Mouse (Mus musculus) thymus, adult 2 months (tissue): ENCODE measurements at regions not wholly inside any gene's neighbourhood (a gene's known extent, or its start where the extent isn't known, plus 50 kb on each side); places are given as distances from the start of the nearest gene placed in this dataset.

Experiments used
- DNase-seq: peaks from one replicate; pipeline ENCODE4 v3.0.0; 2021
- H3K27ac ChIP-seq: fragments of 200-500 bp; 2 replicates; pipeline ENCODE4 v1.5.1; 2012; ENCODE audit warnings: low read length, control low read depth; ENCODE audit not compliant: control insufficient read depth, insufficient read depth
- H3K27me3 ChIP-seq: fragments of 200-500 bp; 2 replicates; pipeline ENCODE4 v1.6.1; 2012; ENCODE audit warnings: mild to moderate bottlenecking, low read length, moderate library complexity, mixed read lengths; ENCODE audit not compliant: control insufficient read depth, insufficient read depth
- H3K36me3 ChIP-seq: fragments of 200-500 bp; 2 replicates; pipeline ENCODE4 v1.6.1; 2012; ENCODE audit warnings: mild to moderate bottlenecking, low read length, moderate library complexity; ENCODE audit not compliant: control insufficient read depth, insufficient read depth
- H3K4me1 ChIP-seq: fragments of 200-500 bp; replicated peaks from 2 replicates; pipeline ENCODE4 v1.6.1; 2012; ENCODE audit warnings: low read length; ENCODE audit not compliant: control insufficient read depth, insufficient read depth
- H3K4me3 ChIP-seq: fragments of 200-500 bp; 2 replicates; pipeline ENCODE4 v1.5.1; 2012; ENCODE audit warnings: mild to moderate bottlenecking, low read length, control low read depth, moderate library complexity; ENCODE audit not compliant: control insufficient read depth, insufficient read depth
- CTCF ChIP-seq: fragments of 200-500 bp; IDR thresholded peaks from 2 replicates; pipeline ENCODE4 v1.5.1; 2012; ENCODE audit warnings: mild to moderate bottlenecking, control low read depth, low read length, moderate library complexity, borderline replicate concordance; ENCODE audit not compliant: control insufficient read depth, poor library complexity, insufficient read depth; ENCODE audit errors: extremely low read depth
- POLR2A ChIP-seq: fragments of 200-500 bp; IDR thresholded peaks from 2 replicates; pipeline ENCODE4 v1.6.1; 2012; ENCODE audit warnings: mild to moderate bottlenecking, low read length, control low read depth, moderate library complexity; ENCODE audit not compliant: control insufficient read depth, poor library complexity, insufficient read depth; ENCODE audit errors: extremely low read depth
- WGBS: fragments of 180-500 bp; shearing (Covaris S2); methylation state at CpG from one replicate; pipeline ENCODE4 v1.1.7; 2018; 5-methylcytosine and 5-hydroxymethylcytosine counted together

DNA sequence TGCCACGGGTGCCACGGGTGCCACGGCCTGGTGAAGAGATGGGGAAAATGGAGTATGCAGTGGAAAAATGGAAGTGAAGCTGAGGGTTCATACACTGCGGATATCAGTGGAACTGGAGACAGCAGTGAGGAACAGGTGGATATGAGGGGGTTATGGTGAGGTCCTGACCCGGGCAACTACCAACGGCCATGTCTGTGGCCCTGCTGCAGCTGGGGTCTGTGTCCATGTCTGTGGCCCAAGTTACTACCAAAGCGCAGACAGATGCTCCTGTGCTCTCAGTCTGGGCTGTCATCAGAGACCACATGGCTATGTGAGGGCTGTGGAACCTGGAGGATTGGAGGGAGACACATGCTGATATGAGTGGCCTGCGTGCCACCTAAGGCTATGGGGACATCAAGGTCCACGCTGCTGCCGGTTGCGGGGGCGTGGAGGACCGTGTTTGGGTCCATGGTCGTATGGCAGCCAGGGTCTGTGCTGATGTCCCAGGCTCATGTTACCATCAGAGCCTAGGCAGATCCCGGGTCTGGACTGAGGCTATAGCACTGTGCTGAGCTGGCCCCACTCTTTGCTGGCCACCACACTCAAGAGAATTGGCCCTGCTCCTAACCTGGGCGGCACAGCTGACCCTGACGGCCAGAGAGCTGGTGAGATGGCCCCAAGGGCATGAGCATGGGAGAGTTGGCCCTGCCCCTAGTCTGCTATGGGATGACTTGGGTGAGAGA lies 128.6 kb downstream of the Map3k7 start:
- Histone ChIP-seq H3K4me1 (no peaks in the 10 kb centered on the region), H3K27me3 (no peaks in the 10 kb centered on the region), H3K27ac (no peak overlapping the region), H3K4me3 (no peak overlapping the region), H3K36me3 (no peaks in the 10 kb centered on the region)
- DNase-seq: no peak
- TF ChIP-seq CTCF (no peak), POLR2A (no peak)
- WGBS: 96% methylated on average over 17 of the region's 17 CpGs

DNA sequence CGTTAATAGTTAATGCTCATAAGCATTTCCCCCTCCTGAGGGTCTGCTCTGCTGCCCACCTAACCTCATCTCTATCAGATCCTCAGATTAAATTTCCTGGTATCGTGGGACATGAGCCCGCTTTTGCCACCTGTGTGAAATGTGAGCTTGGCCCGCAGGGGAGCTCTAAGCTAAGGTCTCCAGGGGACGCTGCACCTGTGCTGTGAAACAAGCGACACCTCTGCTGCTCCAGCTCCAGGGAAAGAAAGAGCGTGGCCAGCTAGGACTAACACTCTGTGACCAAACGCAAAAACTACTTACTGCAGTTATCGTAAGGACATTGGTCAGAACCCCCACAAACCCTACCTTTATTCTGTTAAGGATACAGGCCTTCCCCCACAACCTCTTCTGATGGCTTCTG lies 134.3 kb downstream of the Map3k7 start:
- Histone ChIP-seq H3K4me3 (no peak overlapping the region), H3K36me3 (no peaks in the 10 kb centered on the region), H3K4me1 (no peaks in the 10 kb centered on the region), H3K27me3 (no peaks in the 10 kb centered on the region), H3K27ac (no peak overlapping the region)
- 89% methylated on average over 9 of the region's 9 CpGs for WGBS
- no peak for DNase-seq
- TF ChIP-seq CTCF (no peak), POLR2A (no peak)

DNA sequence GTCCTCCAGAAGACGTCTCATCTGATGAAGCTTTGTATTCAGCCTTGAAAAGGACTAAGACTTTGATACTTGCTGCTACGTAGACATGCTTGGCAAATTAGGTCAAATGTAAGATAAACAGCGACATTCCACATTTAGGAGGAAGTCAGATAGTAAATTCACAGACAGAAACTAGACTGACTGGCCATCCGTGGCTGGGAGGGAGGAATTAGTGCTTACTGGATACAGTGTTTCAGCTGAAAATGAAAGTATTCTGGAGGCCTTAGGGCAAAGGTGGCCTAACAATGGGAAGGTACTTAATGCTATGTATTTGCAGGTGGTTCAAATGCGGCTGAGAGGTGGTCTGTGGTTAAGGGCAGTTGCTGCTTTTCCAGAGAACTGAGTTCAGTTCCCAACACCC lies 137.1 kb downstream of the Map3k7 start:
- TF ChIP-seq POLR2A (no peak), CTCF (no peak)
- no peaks in the 10 kb centered on the region for H3K27me3 ChIP-seq
- no peak overlapping the region for H3K4me3 ChIP-seq
- H3K36me3 ChIP-seq: no peaks in the 10 kb centered on the region
- no peaks in the 10 kb centered on the region for H3K4me1 ChIP-seq
- no peak for DNase-seq
- 47% methylated on average over 5 of the region's 5 CpGs for WGBS
- no peak overlapping the region for H3K27ac ChIP-seq

DNA sequence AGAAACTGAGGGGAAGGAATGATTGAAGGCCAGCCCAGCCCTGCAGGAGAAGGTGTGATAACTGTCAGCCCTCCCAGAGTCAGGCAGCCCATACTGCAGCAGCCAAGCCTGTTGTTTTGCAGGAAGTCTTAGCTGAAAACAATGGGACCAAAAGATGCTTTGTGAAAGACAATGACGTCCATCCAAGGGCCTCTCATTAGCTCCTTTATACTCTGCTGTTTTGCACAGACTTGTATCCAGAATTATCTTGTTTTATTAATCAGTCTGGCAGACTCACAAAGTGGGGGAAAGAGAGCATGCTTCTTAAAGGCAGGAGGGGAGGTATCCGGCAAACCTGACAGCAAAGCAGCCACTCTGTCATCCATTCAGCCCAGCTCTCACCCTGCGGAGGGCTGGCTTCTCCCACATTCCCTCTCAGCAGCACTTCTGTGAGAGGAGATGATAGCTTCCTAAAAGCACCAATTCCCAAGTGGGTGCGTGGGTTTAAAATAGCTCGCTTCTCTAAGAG lies 131.9 kb upstream of the Bach2 start:
- Histone ChIP-seq H3K36me3 (no peaks in the 10 kb centered on the region), H3K27ac (no peak overlapping the region), H3K4me3 (no peak overlapping the region), H3K4me1 (no peaks in the 10 kb centered on the region), H3K27me3 (no peaks in the 10 kb centered on the region)
- 94% methylated on average over 5 of the region's 5 CpGs for WGBS
- TF ChIP-seq POLR2A (no peak), CTCF (no peak)
- DNase-seq: no peak

DNA sequence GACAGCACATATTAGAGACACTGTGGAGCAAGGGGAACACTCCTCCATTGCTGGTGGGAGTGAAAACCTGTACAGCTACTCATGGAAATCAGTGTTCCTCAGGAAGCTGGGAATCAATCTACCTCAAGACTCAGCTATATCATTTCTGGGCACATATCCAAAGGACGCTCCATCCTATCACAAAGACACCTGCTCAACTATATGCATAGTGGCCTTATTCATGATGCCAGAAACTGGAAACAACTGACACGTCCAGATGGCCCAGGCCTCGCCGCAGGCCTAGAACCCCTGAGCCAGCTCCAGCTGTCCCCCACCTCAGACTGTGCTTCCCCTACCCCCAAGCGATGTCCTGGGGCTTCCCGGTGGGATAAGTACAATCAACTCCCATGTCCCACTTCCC lies 116.3 kb upstream of the Bach2 start:
- no peak overlapping the region for H3K27ac ChIP-seq
- 93% methylated on average over 6 of the region's 6 CpGs for WGBS
- no peaks in the 10 kb centered on the region for H3K36me3 ChIP-seq
- DNase-seq: no peak
- no peaks in the 10 kb centered on the region for H3K4me1 ChIP-seq
- H3K27me3 ChIP-seq: no peaks in the 10 kb centered on the region; the same call in 1 of the 2 replicates
- TF ChIP-seq CTCF: no peak
- no peak for TF ChIP-seq POLR2A
- no peak overlapping the region for H3K4me3 ChIP-seq

DNA sequence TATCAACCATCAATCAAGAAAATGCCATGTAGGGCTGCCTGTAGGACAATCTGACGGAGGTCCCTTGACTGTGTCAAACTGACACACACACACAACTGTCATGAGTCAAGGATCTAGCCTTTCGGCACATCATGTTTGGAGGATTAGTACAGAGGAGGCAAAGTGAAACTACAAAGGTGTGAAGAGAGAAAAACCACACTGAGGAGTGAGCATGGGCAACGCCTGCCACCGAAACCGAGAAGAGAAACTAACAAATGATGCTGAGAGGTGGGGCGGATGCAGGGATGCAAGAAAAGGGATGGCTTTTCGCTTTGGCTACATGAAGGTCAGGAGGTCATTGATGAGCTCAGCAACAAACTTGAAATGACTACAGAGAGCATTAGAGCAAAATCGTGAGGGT lies 111.8 kb upstream of the Bach2 start:
- 94% methylated on average over 8 of the region's 8 CpGs for WGBS
- no peak overlapping the region for H3K4me3 ChIP-seq
- DNase-seq: no peak
- H3K27me3 ChIP-seq: no peaks in the 10 kb centered on the region; the same call in 1 of the 2 replicates
- H3K27ac ChIP-seq: no peak overlapping the region
- TF ChIP-seq CTCF (no peak), POLR2A (no peak)
- H3K36me3 ChIP-seq: no peaks in the 10 kb centered on the region
- no peaks in the 10 kb centered on the region for H3K4me1 ChIP-seq

DNA sequence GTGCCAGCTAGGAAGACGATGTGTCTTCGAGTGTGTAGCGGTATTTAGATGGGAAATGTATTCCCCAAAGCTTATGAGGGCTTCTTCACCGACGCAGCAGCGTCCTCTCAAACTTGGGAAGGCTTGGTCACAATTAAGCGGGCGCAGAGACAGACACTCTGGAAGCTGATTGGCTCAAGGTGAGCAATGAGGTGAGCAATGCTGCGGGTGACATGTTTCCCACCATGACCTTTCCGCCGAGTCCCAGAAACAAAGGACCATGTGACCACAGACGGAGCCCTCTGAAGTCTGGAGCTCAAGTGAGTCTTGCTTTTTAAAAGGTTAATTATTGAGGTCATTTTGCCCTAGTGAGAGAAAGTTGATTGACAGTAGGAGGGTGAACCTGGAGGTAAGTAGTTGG lies 108.0 kb upstream of the Bach2 start:
- no peak for TF ChIP-seq POLR2A
- no peak for TF ChIP-seq CTCF
- H3K27me3 ChIP-seq: no peaks in the 10 kb centered on the region
- no peak overlapping the region for H3K27ac ChIP-seq
- no peaks in the 10 kb centered on the region for H3K4me1 ChIP-seq
- no peak for DNase-seq
- H3K4me3 ChIP-seq: no peak overlapping the region
- H3K36me3 ChIP-seq: no peaks in the 10 kb centered on the region
- 92% methylated on average over 12 of the region's 12 CpGs for WGBS
